Mouse (Mus musculus): Measurements from ENCODE around the gene Gm7030. TPM values are rescaled to one million over a fixed set of nuclear protein-coding genes. Genes with fewer than 3 reads are reported as not detected.
"Not testable (repeated sequence)": the region's sequence is repeated elsewhere in the genome, so short reads cannot be mapped to it uniquely, and the experiment has no call there.

The Gm7030 gene
- not detected for total RNA-seq (2021)
- long read RNA-seq, experiment 1: 0 reads
- long read RNA-seq, experiment 2: 0 reads

DNA sequence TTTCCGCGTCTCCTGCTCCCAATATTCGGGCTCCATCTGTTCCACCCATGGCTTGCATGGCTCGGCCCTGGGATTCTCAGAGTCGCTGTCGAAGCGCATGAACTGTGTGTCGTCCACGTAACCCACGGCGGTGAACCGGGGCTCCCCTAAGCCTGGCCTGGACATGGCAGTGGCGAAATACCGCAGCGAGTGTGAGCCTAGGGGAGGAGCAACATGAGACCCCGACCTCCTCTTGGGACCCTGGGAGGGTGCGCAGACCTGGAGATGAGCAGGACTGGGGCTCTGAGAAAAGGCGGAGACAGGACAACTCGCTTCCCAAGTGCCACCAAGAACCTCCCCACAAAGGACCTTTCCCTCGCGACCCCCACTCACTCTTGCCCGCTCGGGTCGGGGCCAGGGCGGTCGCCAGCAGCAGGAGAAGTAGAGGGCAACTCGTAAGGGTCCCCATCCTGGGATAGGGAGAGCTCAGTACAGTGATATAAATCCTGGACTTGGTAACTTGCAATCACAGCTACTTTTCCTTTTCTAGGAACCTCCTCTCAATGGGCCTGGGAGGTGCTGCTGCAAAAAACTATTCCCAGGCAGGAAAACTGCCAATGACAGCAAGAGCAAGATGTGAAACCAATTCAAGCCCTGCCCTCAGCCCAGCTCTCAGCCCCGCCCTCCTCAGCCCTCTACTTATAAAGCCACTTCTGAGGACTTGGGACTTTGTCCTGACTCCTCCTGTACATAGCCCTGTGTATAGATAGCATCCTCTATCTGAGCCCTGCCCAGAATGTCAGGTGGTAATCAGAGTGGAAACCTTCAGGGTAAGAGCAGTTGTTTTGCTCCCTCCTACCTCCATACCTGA, at the start of gene Gm7030:
Gene Gm7030 (minus strand): TSS at position 458 of the 850 bp plus-strand sequence.
- not testable (repeated sequence) for DNase-seq (ENCODE audit: low spot score)

DNA sequence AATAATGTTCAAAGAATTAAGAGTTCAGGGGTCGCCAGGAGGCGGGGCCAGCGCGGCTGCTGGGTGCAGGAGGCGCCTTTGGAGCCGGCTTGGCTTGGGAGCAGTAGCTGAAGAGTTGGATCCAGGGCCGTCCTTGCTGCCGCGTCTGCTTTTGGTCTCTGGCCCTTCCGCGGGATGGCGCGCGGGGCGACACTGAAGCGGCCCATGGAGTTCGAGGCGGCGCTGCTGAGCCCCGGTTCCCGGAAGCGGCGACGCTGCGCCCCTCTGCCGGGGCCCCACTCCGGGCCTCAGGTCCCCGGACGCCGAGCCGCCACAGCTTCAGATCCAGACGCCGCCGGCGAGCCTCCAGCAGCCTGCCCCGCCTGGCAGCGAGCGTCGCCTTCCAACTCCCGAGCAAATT, 49.7 kb upstream of the Gm7030 start:
- not testable (repeated sequence) for DNase-seq (ENCODE audit: low spot score)

DNA sequence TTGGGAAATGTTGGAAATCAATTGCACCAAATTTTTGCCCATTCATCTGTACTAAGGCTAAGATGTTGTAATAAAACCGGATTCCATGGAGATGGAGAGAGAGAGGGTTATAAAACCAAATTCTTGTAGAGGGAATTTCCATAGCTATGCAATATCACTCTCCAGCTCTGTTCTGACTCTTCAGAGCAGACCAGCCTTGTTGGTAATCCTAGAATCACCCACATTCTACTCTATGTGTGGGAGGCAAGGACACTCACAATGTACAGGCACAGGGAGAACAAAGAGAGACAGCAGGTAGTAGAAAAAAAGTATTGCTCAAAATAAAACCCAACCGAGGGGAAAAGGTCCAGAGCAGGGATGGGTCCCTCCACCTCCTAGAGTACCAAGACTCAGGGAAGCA, 46.9 kb upstream of the Gm7030 start:
- DNase-seq (ENCODE audit: low spot score): not testable (repeated sequence)

DNA sequence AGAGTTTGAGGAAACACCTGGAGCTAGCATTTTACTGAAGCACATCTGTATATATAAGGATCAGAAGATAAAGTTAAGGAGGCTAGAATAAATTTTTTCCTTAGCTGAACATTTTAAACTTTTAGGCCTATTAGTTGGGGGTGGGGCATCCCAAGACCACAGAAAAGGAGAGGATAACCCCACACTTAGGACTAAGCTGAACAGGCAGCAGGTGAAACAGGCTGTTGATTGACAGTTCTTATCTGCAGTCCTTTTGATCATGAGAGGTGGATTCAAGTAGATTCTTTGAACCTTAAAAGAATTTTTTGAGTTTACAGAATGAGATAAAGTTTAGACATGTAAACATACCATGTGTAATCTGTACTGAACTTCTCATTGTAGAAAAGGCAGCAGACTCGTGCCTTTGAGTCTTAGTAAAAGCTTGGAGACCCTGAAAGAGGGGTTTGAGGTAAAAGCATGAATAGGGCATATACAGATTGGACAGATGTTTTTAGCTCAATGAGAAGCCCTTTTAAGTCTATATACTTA, 41.1 kb upstream of the Gm7030 start:
- DNase-seq (ENCODE audit: low spot score): no peak

DNA sequence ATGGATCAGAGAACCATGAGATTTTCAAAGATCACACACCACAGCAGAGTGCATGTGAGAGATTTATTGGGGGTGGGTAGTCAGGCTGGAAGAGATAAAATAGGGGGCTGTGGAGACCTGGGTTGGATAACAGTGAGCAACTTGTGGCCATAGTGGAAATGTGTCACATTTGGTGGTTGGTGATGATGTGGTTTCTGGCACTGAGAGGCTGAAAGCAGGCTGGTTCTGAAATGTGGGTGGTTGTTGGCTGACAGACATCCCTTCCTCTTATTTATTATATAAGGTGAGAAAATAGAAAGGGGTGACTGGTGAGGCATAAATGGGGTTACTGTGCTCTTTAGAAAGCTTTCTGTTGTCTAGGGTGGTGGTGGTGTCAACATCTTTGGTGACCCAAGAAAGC, 40.5 kb upstream of the Gm7030 start:
- DNase-seq (ENCODE audit: low spot score): no peak

DNA sequence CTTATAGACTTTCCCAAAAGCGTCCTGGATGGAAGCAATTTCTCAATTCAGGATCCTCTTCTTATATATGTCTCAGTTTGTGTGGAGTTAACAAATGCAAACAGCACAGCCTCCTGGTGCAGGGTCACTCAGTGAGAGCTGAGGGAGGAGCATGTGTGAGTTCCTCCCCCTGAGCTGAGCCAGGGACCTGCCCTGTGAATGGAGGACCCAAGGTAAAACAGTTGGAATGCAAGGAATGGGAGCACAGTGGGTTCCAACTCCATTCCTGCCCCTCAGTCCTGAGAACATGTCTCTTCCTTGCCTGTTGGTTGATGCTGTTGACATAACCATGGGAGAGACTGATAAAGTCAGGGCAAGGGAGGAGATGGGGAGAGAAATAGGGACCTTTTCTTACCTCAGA, 39.9 kb upstream of the Gm7030 start:
- DNase-seq (ENCODE audit: low spot score): not testable (repeated sequence)

DNA sequence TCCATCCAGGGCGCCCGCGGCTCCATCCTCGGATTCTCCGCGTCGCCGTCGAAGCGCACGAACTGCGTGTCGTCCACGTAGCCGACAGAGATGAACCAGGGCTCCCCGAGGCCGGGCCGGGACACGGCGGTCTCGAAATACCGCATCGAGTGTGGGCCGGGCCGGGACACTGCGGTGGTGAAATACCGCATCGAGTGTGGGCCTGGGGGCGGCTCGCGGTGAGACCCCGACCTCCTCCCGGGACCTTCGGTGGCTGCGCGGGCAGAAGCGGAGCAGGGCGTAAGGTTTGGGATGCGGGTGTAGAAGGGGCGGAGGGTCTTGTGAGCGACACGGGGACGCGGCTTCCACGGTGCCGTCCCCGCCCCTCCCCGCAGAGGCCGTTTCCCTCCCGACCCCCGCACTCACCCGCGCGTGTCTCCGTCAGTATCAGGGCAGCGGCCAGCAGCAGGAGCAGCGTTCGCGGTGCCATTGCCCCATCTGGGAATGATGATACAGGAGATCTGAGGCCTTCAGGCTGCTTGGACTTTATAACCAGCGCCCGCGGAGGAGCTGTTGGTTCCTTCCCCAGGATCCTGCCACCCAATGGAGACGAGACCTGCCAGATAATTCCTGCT, 38.9 kb upstream of the Gm7030 start, which contains the start of gene Gm8909:
Gene Gm8909 (minus strand): TSS at position 499 of the 614 bp plus-strand sequence.
- no peak for DNase-seq (ENCODE audit: low spot score)

DNA sequence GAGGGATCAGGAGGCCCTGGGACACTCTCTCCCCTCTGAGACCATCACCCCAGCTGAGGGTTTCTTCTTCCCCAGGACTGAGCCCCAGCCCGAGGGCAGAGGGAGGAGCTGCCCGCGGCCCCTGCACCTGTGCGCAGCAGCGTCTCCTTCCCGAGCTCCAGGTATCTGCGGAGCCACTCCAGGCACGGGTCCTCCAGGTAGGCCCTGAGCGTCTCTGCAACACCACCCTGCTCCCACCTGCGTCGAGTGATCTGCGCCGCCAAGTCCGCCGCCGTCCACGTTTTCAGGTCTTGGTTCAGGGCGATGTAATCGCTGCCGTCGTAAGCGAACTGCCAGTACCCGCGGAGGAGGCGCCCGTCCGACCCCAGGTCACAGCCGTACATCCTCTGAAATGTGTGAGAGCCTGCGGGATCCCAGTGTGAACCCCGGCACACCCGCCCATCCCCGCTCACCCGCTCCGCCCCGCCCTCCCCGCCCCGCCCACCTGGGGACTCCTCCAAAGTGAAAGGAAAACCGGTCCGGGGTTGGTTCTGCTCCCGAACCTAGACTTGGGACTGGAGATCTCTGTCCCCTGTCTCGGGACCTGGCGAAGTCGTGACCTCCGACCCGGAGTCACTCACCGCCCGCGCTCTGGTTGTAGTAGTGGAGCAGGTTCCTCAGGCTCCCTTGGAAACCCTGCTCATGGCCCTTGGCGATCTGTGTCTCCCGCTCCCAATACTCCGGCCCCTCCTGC, 38.2 kb upstream of the Gm7030 start:
- DNase-seq (ENCODE audit: low spot score): no peak

DNA sequence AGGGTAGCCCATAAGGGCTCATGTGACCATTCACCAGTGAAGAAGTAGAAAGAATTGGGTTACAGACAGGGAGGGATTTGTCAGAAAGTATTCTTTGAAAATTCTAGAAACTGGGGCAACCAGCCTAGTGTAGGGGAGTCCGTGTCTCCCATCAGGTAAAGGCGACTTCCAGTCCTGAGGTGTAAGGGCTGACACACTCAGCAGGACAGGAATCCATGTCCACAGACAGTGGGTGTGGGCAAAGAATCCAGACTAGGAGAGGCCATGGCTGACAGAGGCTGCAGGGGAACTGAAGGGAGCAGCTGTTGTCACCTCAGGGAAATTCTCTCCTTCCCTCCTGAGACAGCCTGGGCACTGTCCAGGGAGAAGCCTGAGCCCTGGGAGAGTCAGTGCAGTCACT, 37.7 kb upstream of the Gm7030 start:
- DNase-seq (ENCODE audit: low spot score): not testable (repeated sequence)

DNA sequence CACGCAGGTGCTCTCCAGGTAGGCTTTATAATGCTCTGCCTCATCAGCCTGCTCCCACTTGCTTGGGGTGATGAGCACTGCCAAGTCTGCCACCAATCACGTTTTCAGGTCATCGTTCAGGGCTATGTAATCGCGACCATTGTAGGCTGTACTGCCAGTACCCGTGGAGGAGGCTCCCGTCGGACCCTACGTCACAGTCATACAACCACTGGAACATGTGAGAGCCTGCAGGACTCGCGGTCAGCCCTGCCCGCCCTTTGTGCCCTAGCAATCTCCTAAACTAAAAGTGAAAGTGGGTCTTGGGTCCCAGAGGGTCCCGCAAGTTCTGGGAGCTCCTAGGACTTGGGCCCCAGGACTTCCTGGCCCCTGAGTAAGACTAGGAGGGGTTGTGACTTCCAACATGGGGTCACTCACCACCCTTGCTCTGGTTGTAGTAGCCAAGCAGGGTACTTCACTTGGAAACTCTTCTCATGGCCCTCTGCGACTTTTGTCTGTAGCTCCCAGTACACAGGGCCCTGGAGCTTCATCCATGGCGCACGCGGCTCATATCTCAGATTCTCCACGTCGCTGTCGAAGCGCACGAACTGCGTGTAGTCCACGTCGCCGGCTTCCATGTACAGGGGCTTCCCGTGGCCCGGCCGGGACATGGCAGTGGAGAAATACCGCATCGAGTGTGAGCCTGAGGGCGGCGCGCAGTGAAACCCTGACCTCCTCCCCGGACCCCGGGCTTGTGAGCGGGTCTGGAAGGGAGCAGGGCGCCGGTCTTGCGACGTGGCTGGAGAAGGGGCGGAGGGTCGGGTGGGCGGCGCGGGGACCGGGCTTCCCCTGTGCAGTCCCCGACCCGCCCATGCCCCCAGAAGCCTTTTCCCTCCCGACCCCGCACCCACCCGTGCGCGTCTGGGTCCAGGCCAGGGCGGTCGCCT, 32.2 kb upstream of the Gm7030 start:
- no peak for DNase-seq (ENCODE audit: low spot score)

DNA sequence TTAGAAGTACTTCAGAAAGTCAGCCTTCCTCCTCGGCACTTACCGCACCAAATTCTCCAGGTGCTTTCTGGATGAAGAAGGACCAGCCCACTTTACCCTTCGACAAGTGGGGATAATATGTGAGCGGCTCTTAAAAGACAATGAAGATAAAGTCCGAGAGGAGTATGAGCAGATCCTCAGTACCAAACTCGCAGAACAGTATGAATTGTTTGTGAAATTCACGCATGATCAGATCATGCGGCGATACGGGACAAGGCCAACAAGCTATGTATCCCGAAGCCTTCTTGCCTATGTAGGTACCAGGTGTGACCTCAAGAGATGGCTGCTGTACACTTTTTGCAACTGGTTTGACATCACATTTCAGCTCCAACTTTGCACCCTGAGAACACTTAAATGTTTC, 29.0 kb upstream of the Gm7030 start:
- DNase-seq (ENCODE audit: low spot score): not testable (repeated sequence)

DNA sequence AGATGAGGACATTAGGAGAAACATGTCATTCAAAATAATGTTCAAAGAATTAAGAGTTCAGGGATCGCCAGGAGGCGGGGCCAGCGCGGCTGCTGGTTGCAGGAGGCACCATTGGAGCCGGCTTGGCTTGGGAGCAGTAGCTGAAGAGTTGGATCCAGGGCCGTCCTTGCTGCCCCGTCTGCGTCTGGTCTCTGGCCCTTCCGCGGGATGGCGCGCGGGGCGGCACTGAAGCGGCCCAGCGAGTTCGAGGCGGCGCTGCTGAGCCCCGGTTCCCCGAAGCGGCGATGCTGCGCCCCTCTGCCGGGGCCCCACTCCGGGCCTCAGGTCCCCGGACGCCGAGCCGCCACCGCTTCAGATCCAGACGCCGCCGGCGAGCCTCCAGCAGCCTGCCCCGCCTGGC, 28.6 kb upstream of the Gm7030 start:
- DNase-seq (ENCODE audit: low spot score): not testable (repeated sequence)

DNA sequence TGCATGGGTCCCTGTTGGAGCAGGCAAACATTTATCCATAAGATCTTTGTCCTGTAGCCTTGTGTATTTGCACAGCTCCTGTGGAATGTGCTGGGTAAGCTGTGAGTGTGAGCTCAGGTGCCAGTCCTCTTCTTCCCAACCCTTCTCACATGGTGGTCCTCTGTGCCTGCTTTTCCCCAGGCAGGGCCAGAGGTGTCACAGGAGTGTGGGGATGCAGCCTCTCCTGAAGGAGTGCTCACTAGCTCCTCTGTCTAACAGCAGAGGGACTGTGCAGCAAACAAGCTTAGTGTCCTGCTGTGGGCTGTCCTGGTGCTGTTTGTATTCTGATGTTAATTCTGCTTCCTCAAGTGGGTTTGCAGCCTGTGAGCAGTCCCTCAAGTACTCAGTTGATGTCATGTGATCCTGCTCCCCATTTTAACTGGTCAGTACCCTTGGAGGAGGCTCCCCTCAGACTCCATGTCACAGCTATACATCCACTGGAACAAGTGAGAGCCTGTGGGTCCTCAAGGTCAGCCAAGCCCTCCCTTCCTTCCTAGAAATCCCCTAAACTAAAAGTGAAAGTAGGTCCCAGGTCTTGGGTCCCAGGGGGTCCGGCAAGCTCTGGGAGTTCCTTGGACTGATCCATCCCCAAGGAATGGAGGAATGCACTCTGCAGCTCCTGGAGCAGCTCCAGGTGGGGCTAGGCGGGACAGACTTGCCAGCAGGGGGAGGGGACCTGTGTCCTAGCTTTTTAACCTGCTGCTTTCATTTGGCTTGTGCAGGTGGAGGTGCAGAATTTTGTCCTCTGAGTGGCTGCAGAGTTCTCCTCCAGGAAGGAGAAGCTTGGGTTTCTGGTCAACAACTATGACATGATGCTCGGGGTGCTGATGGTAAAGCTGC, 25.3 kb upstream of the Gm7030 start:
- no peak for DNase-seq (ENCODE audit: low spot score)

DNA sequence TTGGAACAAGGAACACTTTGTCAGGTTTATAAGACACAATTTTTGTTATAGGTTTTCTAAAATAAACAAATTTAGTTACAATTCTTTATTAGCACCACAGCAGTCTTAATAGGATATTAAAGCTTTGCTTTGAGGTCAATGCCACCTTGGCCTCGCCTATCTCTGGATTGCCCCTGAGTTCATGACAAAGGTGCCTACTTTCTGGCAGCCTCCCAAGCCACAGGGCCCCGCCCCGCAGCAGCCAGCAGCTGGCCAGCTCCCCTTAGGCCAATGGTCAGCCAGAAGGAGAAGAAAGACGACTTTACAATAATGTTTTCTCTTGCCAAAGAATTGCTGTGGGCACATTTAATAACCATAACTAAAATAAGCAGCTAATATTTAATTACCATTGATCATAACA, 22.0 kb upstream of the Gm7030 start:
- DNase-seq (ENCODE audit: low spot score): not testable (repeated sequence)

DNA sequence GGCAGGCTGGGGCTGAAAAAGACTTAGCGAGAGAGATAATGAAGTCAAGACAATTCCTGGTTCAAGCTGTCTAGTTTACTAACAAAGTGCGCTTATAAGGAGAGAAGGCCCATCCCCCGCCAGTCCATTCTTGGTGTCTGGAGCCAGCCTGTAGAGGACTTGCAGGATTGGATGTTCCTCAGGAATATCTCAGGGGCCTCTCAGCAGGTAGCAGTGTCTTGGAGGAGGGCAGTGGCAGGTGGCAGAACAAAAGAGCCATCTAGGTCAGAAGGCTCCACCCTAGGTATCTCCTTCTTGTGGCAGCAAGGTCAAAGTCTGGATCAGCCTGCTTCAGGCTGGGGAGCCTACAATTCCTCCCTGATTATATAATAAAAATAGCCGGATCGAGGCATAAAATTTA, 19.2 kb upstream of the Gm7030 start:
- not testable (repeated sequence) for DNase-seq (ENCODE audit: low spot score)

DNA sequence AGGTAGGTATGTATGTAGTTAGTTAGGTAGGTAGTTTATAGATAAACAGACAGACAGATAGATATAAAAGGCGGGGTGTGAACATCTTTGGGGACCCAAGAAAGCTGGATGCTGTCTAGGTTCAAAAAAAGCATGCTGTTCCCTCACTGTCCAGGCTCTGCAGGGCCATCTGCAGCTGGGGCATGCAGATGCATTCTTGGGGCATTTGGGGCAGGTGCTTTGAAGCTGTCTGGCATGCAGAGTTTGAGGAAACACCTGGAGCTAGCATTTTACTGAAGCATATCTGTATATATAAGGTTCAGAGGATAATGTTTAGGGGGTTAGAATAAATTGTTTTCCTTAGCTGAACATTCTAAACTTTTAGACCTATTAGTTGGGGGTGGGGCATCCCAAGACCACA, 17.7 kb upstream of the Gm7030 start:
- not testable (repeated sequence) for DNase-seq (ENCODE audit: low spot score)

DNA sequence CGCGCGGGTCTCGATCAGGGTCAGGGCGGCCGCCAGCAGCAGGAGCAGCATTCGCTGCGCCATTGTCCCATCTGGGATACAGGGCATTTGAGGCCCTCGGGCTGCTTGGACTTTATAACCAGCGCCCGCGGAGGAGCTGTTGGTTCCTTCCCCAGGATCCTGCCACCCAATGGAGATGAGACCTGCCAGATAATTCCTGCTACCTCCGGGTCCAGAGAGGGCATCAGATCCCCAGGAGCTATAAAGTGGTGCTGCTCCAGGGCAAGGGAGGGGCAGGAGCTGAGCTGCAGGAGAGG, 16.6 kb upstream of the Gm7030 start:
- DNase-seq (ENCODE audit: low spot score): not testable (repeated sequence)

DNA sequence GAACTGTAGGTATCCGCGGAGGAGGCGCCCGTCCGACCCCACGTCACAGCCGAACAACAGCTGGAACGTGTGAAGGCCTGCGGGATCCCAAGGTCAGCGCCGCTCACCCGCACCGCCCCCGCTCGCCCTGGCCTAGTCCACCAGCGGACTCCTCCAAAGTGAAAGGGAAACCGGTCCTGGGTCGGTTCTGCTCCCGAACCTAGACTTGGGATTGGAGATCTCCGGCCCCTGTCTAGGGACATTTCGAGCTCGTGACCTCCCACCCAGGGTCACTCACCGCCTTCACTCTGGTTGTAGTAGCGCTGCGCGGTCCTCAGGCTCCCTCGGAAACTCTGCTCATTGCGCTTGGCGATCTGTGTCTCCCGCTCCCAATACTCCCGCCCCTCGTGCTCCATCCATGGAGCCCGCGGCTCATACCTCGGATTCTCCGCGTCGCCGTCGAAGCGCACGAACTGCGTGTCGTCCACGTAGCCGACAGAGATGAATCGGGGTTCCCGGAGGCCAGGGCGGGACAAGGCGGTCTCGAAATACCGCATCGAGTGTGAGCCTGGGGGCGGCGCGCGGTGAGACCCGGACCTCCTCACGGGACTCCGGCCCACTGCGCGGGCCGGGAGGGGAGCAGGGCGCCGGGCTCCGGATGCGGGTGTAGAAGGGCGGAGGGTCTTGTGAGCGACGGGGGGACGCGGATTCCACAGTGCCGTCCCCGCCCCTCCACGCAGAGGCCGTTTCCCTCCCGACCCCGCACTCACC, 16.1 kb upstream of the Gm7030 start:
- DNase-seq (ENCODE audit: low spot score): no peak

DNA sequence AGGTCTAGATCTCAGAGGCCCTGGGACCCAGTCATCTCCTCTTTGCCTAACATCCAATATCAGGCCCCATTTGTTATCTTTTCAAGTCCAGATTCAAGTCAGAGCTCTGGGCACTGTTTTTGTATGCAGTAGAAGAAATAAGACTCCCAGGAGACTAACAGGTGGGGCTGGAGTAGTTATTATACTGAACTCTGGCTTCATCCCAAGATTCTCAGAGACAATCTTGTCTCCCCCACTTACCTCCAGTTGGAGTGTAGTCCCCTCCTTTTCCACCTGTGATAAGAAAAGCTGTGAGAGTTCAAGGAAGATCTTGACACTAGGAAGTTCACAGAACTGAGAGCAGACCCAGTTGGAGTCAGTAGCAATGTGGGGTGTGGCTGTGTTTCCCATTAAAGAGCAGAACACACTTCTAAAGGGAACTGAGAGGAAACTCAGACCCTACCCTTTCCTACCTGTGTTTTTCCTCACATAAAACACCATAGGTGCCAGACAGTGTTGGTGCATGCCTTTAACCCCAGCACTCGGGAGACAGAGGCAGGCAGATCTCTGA, 7.1 kb upstream of the Gm7030 start:
- DNase-seq (ENCODE audit: low spot score): not testable (repeated sequence)
